Mouse (Mus musculus): ENCODE data around the gene Uts2r. TPM values are rescaled to one million over a fixed set of nuclear protein-coding genes. Genes with fewer than 3 reads are reported as not detected.

The Uts2r gene
- 0.10 TPM in 1 of 2 replicates, not detected in the other for polyA plus RNA-seq (2016; fragmentation: Nextera tagmentation; extraction: Ambion mirVana)

- no peak within 1 kb of the TSS for H3K27ac ChIP-seq (replicated peaks)
- no peak within 1 kb of the TSS for H3K4me3 ChIP-seq
- H3K27me3 ChIP-seq: peaks cover 36% of the 10 kb centered on the region
- peaks cover 12% of the 10 kb centered on the region for H3K4me1 ChIP-seq
- no peak for ATAC-seq (ENCODE audit: low FRiP score, low read depth)
- WGBS: 83% methylated on average over 5 of the region's 5 CpGs
- no peak within 1 kb of the TSS for H3K9ac ChIP-seq (replicated peaks)
- no peak within 1 kb of the TSS for H3K4me2 ChIP-seq (replicated peaks)
- no peaks in the 10 kb centered on the region for H3K36me3 ChIP-seq
- H3K9me3 ChIP-seq: no peaks in the 10 kb centered on the region
Measured at GRCm38 (mm10) chr11:121159971-121160370, at the start of gene Uts2r. TSS of gene Uts2r (plus strand) at chr11:121160271.

GRCm38 (mm10) chr11:121111051-121111450 lies 49.0 kb upstream of the Uts2r start:
- 91% methylated on average over 3 of the region's 3 CpGs for WGBS
- no peak overlapping the region for H3K4me2 ChIP-seq (replicated peaks)
- no peaks in the 10 kb centered on the region for H3K27me3 ChIP-seq
- no peak for ATAC-seq (ENCODE audit: low FRiP score, low read depth)
- H3K4me1 ChIP-seq: 0 out of 2 replicates have a peak, but pooled peaks cover 2% of the 10 kb centered on the region
- H3K27ac ChIP-seq (replicated peaks): no peak overlapping the region
- H3K9me3 ChIP-seq: no peaks in the 10 kb centered on the region
- no peak overlapping the region for H3K9ac ChIP-seq (replicated peaks)
- H3K4me3 ChIP-seq: no peak overlapping the region
- no peaks in the 10 kb centered on the region for H3K36me3 ChIP-seq

GRCm38 (mm10) chr11:121111601-121112000 lies 48.5 kb upstream of the Uts2r start:
- 0 out of 2 replicates have a peak, but pooled peaks cover 2% of the 10 kb centered on the region for H3K4me1 ChIP-seq
- 77% methylated on average over 1 of the region's 1 CpGs for WGBS
- H3K36me3 ChIP-seq: no peaks in the 10 kb centered on the region
- H3K4me2 ChIP-seq (replicated peaks): no peak overlapping the region
- ATAC-seq (ENCODE audit: low FRiP score, low read depth): no peak
- H3K9ac ChIP-seq (replicated peaks): no peak overlapping the region
- H3K27ac ChIP-seq (replicated peaks): no peak overlapping the region
- no peaks in the 10 kb centered on the region for H3K9me3 ChIP-seq
- no peaks in the 10 kb centered on the region for H3K27me3 ChIP-seq
- H3K4me3 ChIP-seq: no peak overlapping the region

GRCm38 (mm10) chr11:121112091-121112775 lies 47.8 kb upstream of the Uts2r start:
- Histone ChIP-seq H3K36me3 (no peaks in the 10 kb centered on the region), H3K9ac (replicated peaks) (no peak overlapping the region), H3K27ac (replicated peaks) (no peak overlapping the region), H3K27me3 (no peaks in the 10 kb centered on the region), H3K4me2 (replicated peaks) (no peak overlapping the region), H3K9me3 (no peaks in the 10 kb centered on the region), H3K4me1 (0 out of 2 replicates have a peak, but pooled peaks cover 2% of the 10 kb centered on the region), H3K4me3 (no peak overlapping the region)
- 88% methylated on average over 5 of the region's 5 CpGs for WGBS
- no peak for ATAC-seq (ENCODE audit: low FRiP score, low read depth)

- WGBS: 92% methylated on average over 18 of the region's 18 CpGs
- H3K4me1 ChIP-seq: 0 out of 2 replicates have a peak, but pooled peaks cover 3% of the 10 kb centered on the region
- H3K9me3 ChIP-seq: no peaks in the 10 kb centered on the region
- no peak for ATAC-seq (ENCODE audit: low FRiP score, low read depth)
- no peak overlapping the region for H3K4me2 ChIP-seq (replicated peaks)
- no peaks in the 10 kb centered on the region for H3K27me3 ChIP-seq
- H3K4me3 ChIP-seq: no peak overlapping the region
- H3K27ac ChIP-seq (replicated peaks): no peak overlapping the region
- no peaks in the 10 kb centered on the region for H3K36me3 ChIP-seq
- H3K9ac ChIP-seq (replicated peaks): no peak overlapping the region
Measured at GRCm38 (mm10) chr11:121118106-121118505, 42.0 kb upstream of the Uts2r start.

- H3K27ac ChIP-seq (replicated peaks): no peak within 1 kb of the TSS
- H3K9ac ChIP-seq (replicated peaks): no peak within 1 kb of the TSS
- WGBS: 65% methylated on average over 3 of the region's 3 CpGs
- no peaks in the 10 kb centered on the region for H3K9me3 ChIP-seq
- 0 out of 2 replicates have a peak, but pooled peaks cover 3% of the 10 kb centered on the region for H3K4me1 ChIP-seq
- H3K36me3 ChIP-seq: no peaks in the 10 kb centered on the region
- no peak for ATAC-seq (ENCODE audit: low FRiP score, low read depth)
- no peak within 1 kb of the TSS for H3K4me2 ChIP-seq (replicated peaks)
- H3K27me3 ChIP-seq: no peaks in the 10 kb centered on the region
- H3K4me3 ChIP-seq: no peak within 1 kb of the TSS
Measured at GRCm38 (mm10) chr11:121118577-121118976, 41.5 kb upstream of the Uts2r start, which contains the start of gene Tex19.2. TSS of gene Tex19.2 (minus strand) at chr11:121118677.

GRCm38 (mm10) chr11:121121151-121121550 lies 38.9 kb upstream of the Uts2r start:
- no peak overlapping the region for H3K27ac ChIP-seq (replicated peaks)
- H3K36me3 ChIP-seq: no peaks in the 10 kb centered on the region
- H3K27me3 ChIP-seq: no peaks in the 10 kb centered on the region
- H3K9me3 ChIP-seq: no peaks in the 10 kb centered on the region
- no peak overlapping the region for H3K4me2 ChIP-seq (replicated peaks)
- 0 out of 2 replicates have a peak, but pooled peaks cover 3% of the 10 kb centered on the region for H3K4me1 ChIP-seq
- 87% methylated on average over 3 of the region's 3 CpGs for WGBS
- H3K4me3 ChIP-seq: no peak overlapping the region
- no peak overlapping the region for H3K9ac ChIP-seq (replicated peaks)
- ATAC-seq (ENCODE audit: low FRiP score, low read depth): no peak

- no peak overlapping the region for H3K4me3 ChIP-seq
Measured at GRCm38 (mm10) chr11:121122024-121122670, 37.9 kb upstream of the Uts2r start.

GRCm38 (mm10) chr11:121123438-121123837 lies 36.6 kb upstream of the Uts2r start:
- H3K27me3 ChIP-seq: no peaks in the 10 kb centered on the region
- H3K4me1 ChIP-seq: 0 out of 2 replicates have a peak, but pooled peaks cover 3% of the 10 kb centered on the region
- no peak overlapping the region for H3K4me2 ChIP-seq (replicated peaks)
- H3K9me3 ChIP-seq: no peaks in the 10 kb centered on the region
- no peaks in the 10 kb centered on the region for H3K36me3 ChIP-seq
- H3K27ac ChIP-seq (replicated peaks): no peak overlapping the region
- H3K9ac ChIP-seq (replicated peaks): no peak overlapping the region
- no peak overlapping the region for H3K4me3 ChIP-seq
- WGBS: 88% methylated on average over 4 of the region's 4 CpGs
- ATAC-seq (ENCODE audit: low FRiP score, low read depth): no peak

More at GRCm38 (mm10) chr11:121122024-121122670, 37.9 kb upstream of the Uts2r start:
- Histone ChIP-seq H3K27ac (replicated peaks) (no peak overlapping the region), H3K4me2 (replicated peaks) (no peak overlapping the region), H3K9ac (replicated peaks) (no peak overlapping the region), H3K27me3 (no peaks in the 10 kb centered on the region), H3K36me3 (no peaks in the 10 kb centered on the region), H3K4me1 (0 out of 2 replicates have a peak, but pooled peaks cover 3% of the 10 kb centered on the region), H3K9me3 (no peaks in the 10 kb centered on the region)
- ATAC-seq (ENCODE audit: low FRiP score, low read depth): no peak
- WGBS: 76% methylated on average over 2 of the region's 2 CpGs

GRCm38 (mm10) chr11:121125522-121126172 lies 34.4 kb upstream of the Uts2r start:
- H3K9ac ChIP-seq (replicated peaks): no peak overlapping the region
- no peak overlapping the region for H3K4me3 ChIP-seq
- no peak overlapping the region for H3K27ac ChIP-seq (replicated peaks)
- no peak for ATAC-seq (ENCODE audit: low FRiP score, low read depth)
- H3K9me3 ChIP-seq: no peaks in the 10 kb centered on the region
- H3K4me1 ChIP-seq: no peaks in the 10 kb centered on the region
- no peak overlapping the region for H3K4me2 ChIP-seq (replicated peaks)
- no peaks in the 10 kb centered on the region for H3K27me3 ChIP-seq
- 89% methylated on average over 3 of the region's 3 CpGs for WGBS
- no peaks in the 10 kb centered on the region for H3K36me3 ChIP-seq

GRCm38 (mm10) chr11:121126395-121126794 lies 33.7 kb upstream of the Uts2r start:
- H3K36me3 ChIP-seq: no peaks in the 10 kb centered on the region
- H3K9ac ChIP-seq (replicated peaks): no peak overlapping the region
- no peak overlapping the region for H3K27ac ChIP-seq (replicated peaks)
- H3K9me3 ChIP-seq: no peaks in the 10 kb centered on the region
- no peak for ATAC-seq (ENCODE audit: low FRiP score, low read depth)
- H3K4me1 ChIP-seq: no peaks in the 10 kb centered on the region
- 73% methylated on average over 1 of the region's 1 CpGs for WGBS
- H3K4me3 ChIP-seq: no peak overlapping the region
- no peaks in the 10 kb centered on the region for H3K27me3 ChIP-seq
- no peak overlapping the region for H3K4me2 ChIP-seq (replicated peaks)

- ATAC-seq (ENCODE audit: low FRiP score, low read depth): no peak
- Histone ChIP-seq H3K36me3 (no peaks in the 10 kb centered on the region), H3K4me2 (replicated peaks) (no peak overlapping the region), H3K9ac (replicated peaks) (no peak overlapping the region), H3K9me3 (no peaks in the 10 kb centered on the region), H3K4me3 (no peak overlapping the region), H3K27me3 (no peaks in the 10 kb centered on the region), H3K4me1 (no peaks in the 10 kb centered on the region), H3K27ac (replicated peaks) (no peak overlapping the region)
- 91% methylated on average over 3 of the region's 3 CpGs for WGBS
Measured at GRCm38 (mm10) chr11:121127441-121127840, 32.6 kb upstream of the Uts2r start.
